Mouse (Mus musculus) hindbrain, embryonic 15.5 days (tissue): ENCODE data around the gene Cox7a2l. TPM values are rescaled to one million over a fixed set of nuclear protein-coding genes. Genes with fewer than 3 reads are reported as not detected.

Experiments used
- ATAC-seq: fragments of 200-750 bp; cut with Nextera tagmentation; 2 replicates; pipeline ENCODE4 v1.8.0; 2017; ENCODE audit warnings: low read depth, moderate number of reproducible peaks, moderate TSS enrichment; ENCODE audit not compliant: low FRiP score
- H3K27ac ChIP-seq: fragments of 300-500 bp; sonication (generic); replicated peaks from 2 replicates; pipeline ENCODE4 v1.5.1; 2015; ENCODE audit warnings: mild to moderate bottlenecking, inconsistent platforms
- H3K27me3 ChIP-seq: fragments of 300-500 bp; sonication (generic); 2 replicates; pipeline ENCODE4 v1.6.1; 2015; ENCODE audit warnings: control low read depth, inconsistent platforms
- H3K36me3 ChIP-seq: fragments of 300-500 bp; sonication (generic); 2 replicates; pipeline ENCODE4 v1.6.1; 2015; ENCODE audit warnings: control low read depth, inconsistent platforms
- H3K4me1 ChIP-seq: fragments of 300-500 bp; sonication (generic); replicated peaks from 2 replicates; pipeline ENCODE4 v1.6.1; 2015; ENCODE audit warnings: control low read depth, inconsistent platforms
- H3K4me2 ChIP-seq: fragments of 300-500 bp; sonication (generic); 2 replicates; pipeline ENCODE4 v1.6.1; 2015; ENCODE audit warnings: moderate library complexity, mild to moderate bottlenecking, inconsistent platforms
- H3K4me3 ChIP-seq: fragments of 300-500 bp; sonication (generic); 2 replicates; pipeline ENCODE4 v1.5.1; 2015; ENCODE audit warnings: mild to moderate bottlenecking, inconsistent platforms
- H3K9ac ChIP-seq: fragments of 300-500 bp; sonication (generic); 2 replicates; pipeline ENCODE4 v1.6.1; 2015; ENCODE audit warnings: inconsistent platforms
- H3K9me3 ChIP-seq: fragments of 300-500 bp; sonication (generic); 2 replicates; pipeline ENCODE4 v1.6.1; 2016; ENCODE audit warnings: control low read depth, inconsistent platforms
- WGBS: fragments of 180-500 bp; shearing (Covaris S2); methylation state at CpG from one replicate; pipeline ENCODE4 v1.1.7; 2015; 5-methylcytosine and 5-hydroxymethylcytosine counted together
- polyA plus RNA-seq: library from polyadenylated mRNA; unstranded; fragments of >200 nt; fragmentation: Nextera tagmentation; extraction: Ambion mirVana; gene quantifications from 2 replicates; pipeline ENCODE4 v1.2.1, GENCODE M21; 2015

Cox7a2l gene
- polyA plus RNA-seq, 1 experiment from 2014 or later, result 183 TPM

- Histone ChIP-seq H3K4me3 (no peak overlapping the region), H3K27me3 (no peaks in the 10 kb centered on the region), H3K4me1 (no peaks in the 10 kb centered on the region), H3K9me3 (no peaks in the 10 kb centered on the region), H3K27ac (no peak overlapping the region), H3K36me3 (peaks cover 20% of the 10 kb centered on the region), H3K9ac (no peak overlapping the region), H3K4me2 (no peak overlapping the region)
- no peak for ATAC-seq
- 96% methylated on average over 7 of the region's 7 CpGs for WGBS
Measured at GRCm38 (mm10) chr17:83482817-83483536, 34.2 kb downstream of the Cox7a2l start.

DNA sequence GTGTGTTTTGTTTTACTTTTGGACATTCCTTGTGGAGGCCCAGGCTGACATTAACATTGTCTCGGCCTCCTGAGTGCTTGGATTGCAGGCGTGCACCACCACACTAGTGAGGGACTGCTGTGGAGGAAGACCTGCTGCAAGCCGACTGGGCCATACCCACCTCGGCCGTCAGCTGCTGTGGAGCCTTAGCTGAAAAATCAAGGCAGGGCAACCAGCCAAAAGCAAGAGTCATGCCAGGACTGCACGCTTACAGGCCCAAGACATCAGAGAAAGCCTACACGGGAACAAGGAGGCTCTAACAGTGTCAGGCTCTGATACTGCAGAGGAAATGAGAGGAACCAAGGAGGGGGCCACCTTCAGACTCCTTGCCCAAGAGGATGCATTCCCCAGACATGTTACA is 35.6 kb downstream of the Cox7a2l start:
- Histone ChIP-seq H3K36me3 (peaks cover 34% of the 10 kb centered on the region), H3K4me1 (no peaks in the 10 kb centered on the region), H3K27ac (no peak overlapping the region), H3K4me2 (no peak overlapping the region), H3K9ac (no peak overlapping the region), H3K9me3 (no peaks in the 10 kb centered on the region), H3K27me3 (no peaks in the 10 kb centered on the region), H3K4me3 (no peak overlapping the region)
- no peak for ATAC-seq
- 77% methylated on average over 7 of the region's 7 CpGs for WGBS

DNA sequence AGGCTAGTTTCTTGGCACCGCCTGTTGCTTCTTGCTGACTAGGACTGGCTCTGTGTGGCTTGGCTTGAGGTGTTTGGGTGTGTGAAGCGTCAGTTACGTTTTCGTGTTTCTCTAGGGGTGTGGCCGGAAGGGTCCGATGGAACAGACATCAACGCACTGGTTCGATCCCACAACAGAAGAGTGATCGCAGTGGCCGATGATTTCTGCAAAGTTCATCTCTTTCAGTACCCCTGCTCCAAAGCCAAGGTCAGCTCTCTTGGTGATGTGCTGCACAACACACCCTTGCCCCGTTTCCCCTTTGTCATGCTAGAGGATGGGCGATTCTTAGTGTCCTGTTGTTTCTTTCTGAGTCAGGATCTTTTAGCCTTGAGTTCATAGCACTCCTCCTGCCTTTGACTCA is 40.0 kb downstream of the Cox7a2l start:
- Histone ChIP-seq H3K4me1 (no peaks in the 10 kb centered on the region), H3K27ac (no peak overlapping the region), H3K4me2 (no peak overlapping the region), H3K4me3 (no peak overlapping the region), H3K36me3 (peaks cover 54% of the 10 kb centered on the region), H3K9ac (no peak overlapping the region), H3K9me3 (no peaks in the 10 kb centered on the region), H3K27me3 (no peaks in the 10 kb centered on the region)
- no peak for ATAC-seq
- 98% methylated on average over 12 of the region's 12 CpGs for WGBS

- WGBS, result 87% methylated on average over 2 of the region's 2 CpGs
- no peak for ATAC-seq
- Histone ChIP-seq H3K27me3 (no peaks in the 10 kb centered on the region), H3K27ac (no peak overlapping the region), H3K4me2 (no peak overlapping the region), H3K4me3 (no peak overlapping the region), H3K9me3 (no peaks in the 10 kb centered on the region), H3K4me1 (no peaks in the 10 kb centered on the region), H3K9ac (no peak overlapping the region), H3K36me3 (peaks cover 33% of the 10 kb centered on the region)
Measured at GRCm38 (mm10) chr17:83469586-83469985, 47.5 kb downstream of the Cox7a2l start.

GRCm38 (mm10) chr17:83466697-83467251 is 50.4 kb downstream of the Cox7a2l start:
- WGBS, result 64% methylated on average over 6 of the region's 6 CpGs
- peak; percentile 51; the same call in 1 of the 2 replicates for ATAC-seq

GRCm38 (mm10) chr17:83465969-83466368 is 51.2 kb downstream of the Cox7a2l start:
- WGBS, result 97% methylated on average over 5 of the region's 5 CpGs

More at GRCm38 (mm10) chr17:83466697-83467251, 50.4 kb downstream of the Cox7a2l start:
- Histone ChIP-seq H3K36me3 (peaks cover 30% of the 10 kb centered on the region), H3K4me1 (no peaks in the 10 kb centered on the region), H3K4me2 (no peak overlapping the region), H3K9me3 (no peaks in the 10 kb centered on the region), H3K27ac (no peak overlapping the region), H3K4me3 (no peak overlapping the region), H3K27me3 (no peaks in the 10 kb centered on the region), H3K9ac (no peak overlapping the region)

GRCm38 (mm10) chr17:83457271-83457670 is 59.9 kb downstream of the Cox7a2l start:
- Histone ChIP-seq H3K9ac (no peak overlapping the region), H3K9me3 (no peaks in the 10 kb centered on the region), H3K4me3 (no peak overlapping the region), H3K4me2 (no peak overlapping the region), H3K36me3 (peaks cover 62% of the 10 kb centered on the region), H3K4me1 (no peaks in the 10 kb centered on the region), H3K27ac (no peak overlapping the region), H3K27me3 (no peaks in the 10 kb centered on the region)
- WGBS, result 94% methylated on average over 1 of the region's 1 CpGs
- ATAC-seq, result no peak

More at GRCm38 (mm10) chr17:83465969-83466368, 51.2 kb downstream of the Cox7a2l start:
- Histone ChIP-seq H3K27me3 (no peaks in the 10 kb centered on the region), H3K36me3 (peaks cover 26% of the 10 kb centered on the region), H3K4me2 (no peak overlapping the region), H3K27ac (no peak overlapping the region), H3K9ac (no peak overlapping the region), H3K9me3 (no peaks in the 10 kb centered on the region), H3K4me3 (no peak overlapping the region), H3K4me1 (no peaks in the 10 kb centered on the region)
- ATAC-seq, result no peak

DNA sequence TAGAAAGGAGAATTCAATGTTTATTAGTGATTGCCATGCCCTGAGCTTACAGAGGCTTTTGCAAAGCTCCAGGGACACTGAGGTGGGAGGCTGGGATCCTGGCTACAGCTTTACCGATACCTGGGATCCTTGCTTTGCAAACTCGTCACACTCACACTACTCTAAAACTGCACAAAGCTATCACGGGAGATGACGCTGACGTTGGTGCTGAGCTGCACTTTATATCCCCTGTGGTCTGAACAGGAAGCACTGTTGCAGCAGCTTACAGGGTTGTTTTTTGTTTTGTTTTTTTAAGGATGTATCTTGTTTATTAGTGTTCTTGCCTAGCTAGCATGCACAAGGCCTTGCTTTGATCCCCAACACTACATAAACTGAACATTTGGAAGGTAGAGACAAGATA is 63.5 kb downstream of the Cox7a2l start:
- H3K9me3 ChIP-seq, result no peaks in the 10 kb centered on the region
- H3K27me3 ChIP-seq, result no peaks in the 10 kb centered on the region
- ATAC-seq, result no peak
- peaks cover 65% of the 10 kb centered on the region for H3K36me3 ChIP-seq
- no peak overlapping the region for H3K27ac ChIP-seq
- no peaks in the 10 kb centered on the region for H3K4me1 ChIP-seq
- 84% methylated on average over 5 of the region's 5 CpGs for WGBS
- H3K4me2 ChIP-seq, result no peak overlapping the region
- H3K9ac ChIP-seq, result no peak overlapping the region
- H3K4me3 ChIP-seq, result no peak overlapping the region

DNA sequence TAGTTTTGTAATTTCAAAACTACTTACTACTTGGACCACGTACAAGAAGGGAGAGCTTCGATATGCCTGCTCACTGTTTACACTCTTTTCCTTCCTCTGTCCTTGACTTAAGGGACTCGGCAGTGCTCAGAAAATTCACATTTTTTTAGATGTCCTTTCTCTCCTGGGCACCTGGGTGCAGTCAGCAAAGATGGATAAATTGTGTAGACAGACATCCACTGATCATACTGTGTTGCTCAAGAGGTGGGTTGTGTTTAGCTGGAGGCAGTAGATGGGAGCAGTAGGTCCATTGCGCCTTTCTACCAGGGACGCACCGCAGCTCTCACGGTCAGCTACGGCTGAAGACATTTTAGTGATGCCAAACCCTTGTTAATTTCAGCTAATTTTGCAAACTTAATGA is 64.7 kb downstream of the Cox7a2l start:
- no peak overlapping the region for H3K27ac ChIP-seq
- no peak overlapping the region for H3K4me2 ChIP-seq
- 94% methylated on average over 8 of the region's 8 CpGs for WGBS
- H3K4me1 ChIP-seq, result no peaks in the 10 kb centered on the region
- H3K9me3 ChIP-seq, result no peaks in the 10 kb centered on the region
- H3K4me3 ChIP-seq, result no peak overlapping the region
- H3K27me3 ChIP-seq, result no peaks in the 10 kb centered on the region
- no peak for ATAC-seq
- no peak overlapping the region for H3K9ac ChIP-seq
- peaks cover 54% of the 10 kb centered on the region for H3K36me3 ChIP-seq

Other genes with a start within 250 kb of the Cox7a2l start
- 31.0 and 32.6 TPM in 2 replicates for gene Eml4, start 166.4 kb downstream of the Cox7a2l start, polyA plus RNA-seq
- gene Kcng3, start 114.6 kb upstream of the Cox7a2l start, polyA plus RNA-seq, result 0.04 and 0.14 TPM in 2 replicates
- 33.2 and 37.0 TPM in 2 replicates for gene Mta3, start 188.8 kb upstream of the Cox7a2l start, polyA plus RNA-seq